Mouse (Mus musculus) liver, adult 2 months (tissue): ENCODE data around the gene Foxl2.

ENCODE experiments used
- CTCF ChIP-seq: fragments of 200-500 bp; IDR thresholded peaks from 2 replicates; pipeline ENCODE4 v1.5.1; 2011; ENCODE audit warnings: low read depth, low read length, control low read depth
- POLR2A ChIP-seq: fragments of 200-500 bp; IDR thresholded peaks from 2 replicates; pipeline ENCODE4 v1.6.1; 2011; ENCODE audit warnings: low read length, control low read depth; ENCODE audit not compliant: insufficient read depth; ENCODE audit errors: extremely low read depth

GRCm38 (mm10) chr9:98955103-98955715 lies at the start of gene Foxl2:
- TF ChIP-seq CTCF (no peak), POLR2A (no peak)
